Mouse (Mus musculus): Measurements from ENCODE around the gene Cd300lb. TPM values are rescaled to one million over a fixed set of nuclear protein-coding genes. Genes with fewer than 3 reads are reported as not detected.

Cd300lb gene
- total and polyA plus RNA-seq, 3 experiments = 0.16 TPM; not detected in 2

GRCm38 (mm10) chr11:114933591-114933990 is 595 bp downstream of the Cd300lb start:
- DNase-seq (ENCODE audit: low spot score) (no peak), ATAC-seq (ENCODE audit: extremely low read depth, insufficient number of reproducible peaks, low FRiP score, poor library complexity, severe bottlenecking) (no peak)
- H3K4me3 ChIP-seq (ENCODE audit: low read depth, low read length) = no peak overlapping the region
- H3K36me3 ChIP-seq (replicated peaks) = no peaks in the 10 kb centered on the region
- TF ChIP-seq TAL1 (conservative IDR thresholded peaks at IDR 0.05; ENCODE audit: low read depth, low read length) = no peak
- no peak for TF ChIP-seq POLR2AphosphoS5 (IDR thresholded peaks at IDR 0.05; ENCODE audit: insufficient replicate concordance, low read depth, low read length)
- TF ChIP-seq CTCF (IDR thresholded peaks at IDR 0.05; ENCODE audit: low read depth, low read length) = no peak
- TF ChIP-seq GATA2 (IDR thresholded peaks at IDR 0.05; ENCODE audit: borderline replicate concordance, low read depth, low read length) = no peak
- TF ChIP-seq GATA1 (IDR thresholded peaks at IDR 0.05; ENCODE audit: borderline replicate concordance, low read length) = no peak
- H3K9me3 ChIP-seq (replicated peaks) = peaks cover 35% of the 10 kb centered on the region
- H3K27me3 ChIP-seq (ENCODE audit: insufficient read depth, low read length) = no peaks in the 10 kb centered on the region
- no peaks in the 10 kb centered on the region for H3K4me1 ChIP-seq (ENCODE audit: insufficient read depth, low read depth, low read length)

- no peaks in the 10 kb centered on the region for H3K36me3 ChIP-seq (replicated peaks)
- no peak for ATAC-seq (ENCODE audit: extremely low read depth, insufficient number of reproducible peaks, low FRiP score, poor library complexity, severe bottlenecking)
- H3K9me3 ChIP-seq (replicated peaks) = peaks cover 40% of the 10 kb centered on the region
- no peak for TF ChIP-seq GATA1 (IDR thresholded peaks at IDR 0.05; ENCODE audit: borderline replicate concordance, low read length)
- no peak for TF ChIP-seq TAL1 (conservative IDR thresholded peaks at IDR 0.05; ENCODE audit: low read depth, low read length)
- TF ChIP-seq GATA2 (IDR thresholded peaks at IDR 0.05; ENCODE audit: borderline replicate concordance, low read depth, low read length) = no peak
- no peak for TF ChIP-seq POLR2AphosphoS5 (IDR thresholded peaks at IDR 0.05; ENCODE audit: insufficient replicate concordance, low read depth, low read length)
- TF ChIP-seq CTCF (IDR thresholded peaks at IDR 0.05; ENCODE audit: low read depth, low read length) = no peak
- no peaks in the 10 kb centered on the region for H3K4me1 ChIP-seq (ENCODE audit: insufficient read depth, low read depth, low read length)
- H3K27me3 ChIP-seq (ENCODE audit: insufficient read depth, low read length) = no peaks in the 10 kb centered on the region
- no peak overlapping the region for H3K4me3 ChIP-seq (ENCODE audit: low read depth, low read length)
- DNase-seq (ENCODE audit: low spot score) = no peak
Measured at GRCm38 (mm10) chr11:114931041-114931440, 3.1 kb downstream of the Cd300lb start.

GRCm38 (mm10) chr11:114929581-114929980 is 4.6 kb downstream of the Cd300lb start:
- Histone ChIP-seq H3K4me3 (ENCODE audit: low read depth, low read length) (no peak overlapping the region), H3K27me3 (ENCODE audit: insufficient read depth, low read length) (no peaks in the 10 kb centered on the region), H3K9me3 (replicated peaks) (peaks cover 40% of the 10 kb centered on the region), H3K36me3 (replicated peaks) (no peaks in the 10 kb centered on the region), H3K4me1 (ENCODE audit: insufficient read depth, low read depth, low read length) (no peaks in the 10 kb centered on the region)
- DNase-seq (ENCODE audit: low spot score) (no peak), ATAC-seq (ENCODE audit: extremely low read depth, insufficient number of reproducible peaks, low FRiP score, poor library complexity, severe bottlenecking) (no peak)
- no peak for TF ChIP-seq POLR2AphosphoS5 (IDR thresholded peaks at IDR 0.05; ENCODE audit: insufficient replicate concordance, low read depth, low read length)
- no peak for TF ChIP-seq GATA1 (IDR thresholded peaks at IDR 0.05; ENCODE audit: borderline replicate concordance, low read length)
- TF ChIP-seq GATA2 (IDR thresholded peaks at IDR 0.05; ENCODE audit: borderline replicate concordance, low read depth, low read length) = no peak
- TF ChIP-seq CTCF (IDR thresholded peaks at IDR 0.05; ENCODE audit: low read depth, low read length) = no peak
- TF ChIP-seq TAL1 (conservative IDR thresholded peaks at IDR 0.05; ENCODE audit: low read depth, low read length) = no peak

- ATAC-seq (ENCODE audit: extremely low read depth, insufficient number of reproducible peaks, low FRiP score, poor library complexity, severe bottlenecking) (no peak), DNase-seq (ENCODE audit: low spot score) (no peak)
- H3K27me3 ChIP-seq (ENCODE audit: insufficient read depth, low read length) = no peaks in the 10 kb centered on the region
- TF ChIP-seq GATA1 (IDR thresholded peaks at IDR 0.05; ENCODE audit: borderline replicate concordance, low read length) = no peak
- TF ChIP-seq TAL1 (conservative IDR thresholded peaks at IDR 0.05; ENCODE audit: low read depth, low read length) = no peak
- TF ChIP-seq CTCF (IDR thresholded peaks at IDR 0.05; ENCODE audit: low read depth, low read length) = no peak
- no peak for TF ChIP-seq POLR2AphosphoS5 (IDR thresholded peaks at IDR 0.05; ENCODE audit: insufficient replicate concordance, low read depth, low read length)
- no peak for TF ChIP-seq GATA2 (IDR thresholded peaks at IDR 0.05; ENCODE audit: borderline replicate concordance, low read depth, low read length)
- peaks cover 38% of the 10 kb centered on the region for H3K9me3 ChIP-seq (replicated peaks)
- no peaks in the 10 kb centered on the region for H3K36me3 ChIP-seq (replicated peaks)
- H3K4me3 ChIP-seq (ENCODE audit: low read depth, low read length) = no peak overlapping the region
- no peaks in the 10 kb centered on the region for H3K4me1 ChIP-seq (ENCODE audit: insufficient read depth, low read depth, low read length)
Measured at GRCm38 (mm10) chr11:114923961-114924360, 10.2 kb downstream of the Cd300lb start.

- Histone ChIP-seq H3K36me3 (replicated peaks) (no peaks in the 10 kb centered on the region), H3K4me1 (ENCODE audit: insufficient read depth, low read depth, low read length) (no peaks in the 10 kb centered on the region), H3K4me3 (ENCODE audit: low read depth, low read length) (no peak overlapping the region), H3K9me3 (replicated peaks) (peaks cover 35% of the 10 kb centered on the region), H3K27me3 (ENCODE audit: insufficient read depth, low read length) (no peaks in the 10 kb centered on the region)
- TF ChIP-seq TAL1 (conservative IDR thresholded peaks at IDR 0.05; ENCODE audit: low read depth, low read length) (no peak), CTCF (IDR thresholded peaks at IDR 0.05; ENCODE audit: low read depth, low read length) (no peak), GATA1 (IDR thresholded peaks at IDR 0.05; ENCODE audit: borderline replicate concordance, low read length) (no peak), POLR2AphosphoS5 (IDR thresholded peaks at IDR 0.05; ENCODE audit: insufficient replicate concordance, low read depth, low read length) (no peak), GATA2 (IDR thresholded peaks at IDR 0.05; ENCODE audit: borderline replicate concordance, low read depth, low read length) (no peak)
- DNase-seq (ENCODE audit: low spot score) (no peak), ATAC-seq (ENCODE audit: extremely low read depth, insufficient number of reproducible peaks, low FRiP score, poor library complexity, severe bottlenecking) (no peak)
Measured at GRCm38 (mm10) chr11:114922439-114922838, 11.7 kb downstream of the Cd300lb start.

GRCm38 (mm10) chr11:114917120-114917519 is 17.1 kb downstream of the Cd300lb start:
- ATAC-seq (ENCODE audit: extremely low read depth, insufficient number of reproducible peaks, low FRiP score, poor library complexity, severe bottlenecking) (no peak), DNase-seq (ENCODE audit: low spot score) (no peak)
- H3K36me3 ChIP-seq (replicated peaks) = no peaks in the 10 kb centered on the region
- H3K27me3 ChIP-seq (ENCODE audit: insufficient read depth, low read length) = no peaks in the 10 kb centered on the region
- peaks cover 26% of the 10 kb centered on the region for H3K9me3 ChIP-seq (replicated peaks)
- H3K4me1 ChIP-seq (ENCODE audit: insufficient read depth, low read depth, low read length) = no peaks in the 10 kb centered on the region
- TF ChIP-seq GATA2 (IDR thresholded peaks at IDR 0.05; ENCODE audit: borderline replicate concordance, low read depth, low read length) (no peak), CTCF (IDR thresholded peaks at IDR 0.05; ENCODE audit: low read depth, low read length) (no peak), POLR2AphosphoS5 (IDR thresholded peaks at IDR 0.05; ENCODE audit: insufficient replicate concordance, low read depth, low read length) (no peak), TAL1 (conservative IDR thresholded peaks at IDR 0.05; ENCODE audit: low read depth, low read length) (no peak), GATA1 (IDR thresholded peaks at IDR 0.05; ENCODE audit: borderline replicate concordance, low read length) (no peak)
- H3K4me3 ChIP-seq (ENCODE audit: low read depth, low read length) = no peak overlapping the region
